Mouse (Mus musculus) induced T-regulatory cell, adult 2 months (primary cell): ENCODE data around the gene Pi4k2b.
"Not testable (repeated sequence)": the region's sequence is repeated elsewhere in the genome, so short reads cannot be mapped to it uniquely, and the experiment has no call there.

Source experiments
- DNase-seq: peaks from one replicate; pipeline ENCODE4 v3.0.0-alpha.2; 2012; ENCODE audit warnings: low read depth

Pi4k2b gene

DNA sequence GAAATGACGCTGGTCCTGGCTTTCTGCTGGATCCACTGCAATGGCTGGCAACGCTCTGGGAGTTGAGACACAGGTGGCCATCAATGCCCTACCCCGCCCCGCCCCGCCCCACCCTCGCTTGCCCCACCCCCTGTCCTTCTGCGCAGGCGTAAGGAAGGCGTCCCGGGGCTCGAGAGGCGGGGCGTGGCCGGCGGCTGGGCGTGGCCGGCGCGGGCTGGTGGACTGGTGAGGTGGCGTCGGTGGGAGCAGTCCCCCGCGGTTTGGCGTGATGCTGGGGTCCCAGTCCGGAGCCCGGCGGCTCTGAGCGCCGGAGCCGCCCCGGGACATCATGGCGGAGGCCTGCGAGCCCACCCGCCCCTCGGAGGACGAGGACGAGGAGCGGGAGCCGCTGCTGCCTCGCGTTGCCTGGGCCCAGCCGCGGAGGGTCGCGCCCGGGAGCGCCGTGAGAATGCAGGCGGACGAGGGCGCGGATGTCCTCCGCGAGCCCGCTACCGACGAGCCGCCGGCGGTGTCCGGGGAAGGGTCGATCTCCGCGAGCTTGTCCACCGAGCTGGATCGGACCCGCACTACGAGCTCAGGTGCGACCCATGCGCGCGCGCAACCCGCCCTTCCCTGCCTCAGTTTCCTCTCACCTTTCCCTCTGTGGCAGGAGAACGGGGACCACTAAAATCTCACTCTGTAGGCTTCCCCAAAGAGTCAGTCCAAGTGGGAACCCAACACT lies at the start of gene Pi4k2b:
Pi4k2b (plus strand) TSS at position 184 of the 721 bp plus-strand sequence.
- peak; percentile 84 for DNase-seq

DNA sequence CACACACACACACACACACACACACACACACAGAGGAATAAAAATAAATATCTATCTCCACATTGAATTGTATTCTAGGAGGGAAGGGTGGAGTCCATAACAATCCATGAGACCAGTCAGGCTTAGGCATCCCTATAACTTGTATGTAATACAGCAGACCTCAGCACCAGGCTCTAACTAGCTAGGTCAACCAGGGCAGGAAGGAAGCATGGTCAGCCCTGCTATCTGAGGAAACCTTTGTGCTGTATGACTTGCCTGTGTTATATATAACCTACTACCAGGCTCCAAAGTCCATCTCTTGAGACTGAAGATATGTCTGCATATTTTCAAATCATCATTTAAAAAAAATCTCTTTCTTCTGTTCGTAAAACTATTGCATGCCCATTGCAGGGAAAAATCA lies 44.1 kb upstream of the Pi4k2b start:
- no peak for DNase-seq

DNA sequence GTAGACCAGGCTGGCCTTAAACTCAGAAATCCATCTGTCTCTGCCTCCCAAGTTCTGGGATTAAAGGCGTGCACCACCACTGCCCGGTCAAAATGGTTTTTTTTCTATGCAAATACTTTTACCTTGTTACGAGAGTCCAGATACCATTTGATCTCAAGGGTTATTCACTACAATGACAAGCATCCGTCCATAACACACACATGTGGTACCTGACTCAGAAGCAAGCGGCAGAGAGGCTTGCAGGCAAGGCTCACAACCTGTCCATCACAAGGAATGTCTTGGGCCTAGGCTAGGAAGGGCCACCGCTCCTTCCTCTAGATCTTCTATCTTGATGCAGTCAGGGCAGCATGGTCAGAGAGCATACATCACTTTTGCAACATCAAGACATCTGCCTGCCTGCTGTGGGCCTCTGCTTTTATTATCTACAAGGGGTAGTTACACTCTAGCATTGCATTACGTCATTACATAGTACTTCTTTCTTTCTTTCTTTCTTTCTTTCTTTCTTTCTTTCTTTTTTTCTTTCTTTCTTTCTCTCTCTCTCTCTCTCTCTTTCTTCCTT lies 43.4 kb upstream of the Pi4k2b start:
- DNase-seq = not testable (repeated sequence)

DNA sequence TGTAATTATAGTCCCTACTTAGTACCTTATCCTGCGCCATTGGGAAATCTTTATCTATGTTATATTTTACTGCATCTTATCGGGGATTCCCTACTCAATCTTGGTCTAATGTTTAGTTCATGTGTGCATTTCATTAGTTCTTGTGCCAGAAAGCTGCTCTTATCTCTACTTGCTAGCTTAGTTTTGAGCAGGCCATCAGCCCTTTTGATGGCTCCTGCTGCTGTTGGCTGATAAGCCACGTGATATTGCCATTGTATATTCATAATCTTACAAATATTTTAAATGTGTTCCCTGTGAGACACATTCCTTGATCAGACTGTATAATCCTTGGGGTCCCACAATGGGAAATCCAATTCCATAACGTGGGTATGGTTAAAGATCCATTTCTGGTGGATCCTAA lies 36.8 kb upstream of the Pi4k2b start:
- no peak for DNase-seq

DNA sequence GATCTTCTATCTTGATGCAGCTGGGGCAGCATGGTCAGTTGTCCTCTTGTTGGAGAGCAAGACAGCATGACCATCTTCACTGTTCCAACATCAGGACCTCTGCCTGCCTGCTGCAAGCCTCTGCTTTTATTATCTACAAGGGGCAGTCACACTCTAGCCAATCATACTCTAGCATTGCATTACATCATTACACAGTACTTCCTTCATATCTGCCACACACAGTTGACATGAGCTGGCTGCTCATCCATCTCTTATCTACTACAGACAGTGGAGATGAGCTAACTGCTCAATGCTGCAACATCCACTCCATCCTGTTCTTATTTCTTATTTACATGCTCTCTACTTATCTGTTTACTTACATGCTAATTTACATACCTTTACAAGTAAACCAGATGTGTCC lies 28.7 kb upstream of the Pi4k2b start:
- DNase-seq = no peak

DNA sequence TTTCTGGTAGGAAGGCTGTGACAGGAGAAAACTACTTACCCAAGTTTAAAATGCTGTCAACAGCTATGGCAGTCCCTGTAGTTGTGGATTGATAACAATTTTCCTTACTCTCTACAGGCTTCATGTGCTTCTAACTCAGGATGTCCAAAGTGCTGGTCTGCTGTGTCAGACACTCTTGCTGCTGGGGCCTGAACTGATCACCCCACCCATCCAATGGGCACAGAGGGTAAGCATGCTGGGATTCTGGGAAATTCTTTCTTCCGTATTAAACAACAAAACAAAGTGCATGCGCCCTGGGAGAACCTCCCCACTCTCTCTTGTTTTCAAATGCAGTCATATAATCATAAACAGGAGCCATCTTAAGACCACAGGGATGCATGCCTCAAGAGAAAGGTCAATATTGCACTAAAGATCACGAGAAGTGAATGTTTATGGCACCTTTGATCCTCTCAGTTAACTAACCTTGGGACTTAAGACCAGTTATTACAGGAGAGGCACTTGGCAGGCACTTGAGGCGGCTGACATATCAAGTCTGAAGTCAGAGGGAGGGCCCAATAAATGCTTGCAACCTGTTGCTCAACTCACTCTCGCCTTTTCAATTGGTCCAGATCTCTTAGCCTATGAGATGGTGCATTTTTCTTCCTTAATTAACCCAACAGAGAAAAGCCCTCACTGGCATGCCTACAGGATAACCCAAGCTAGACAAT lies 24.5 kb upstream of the Pi4k2b start:
- DNase-seq = no peak

DNA sequence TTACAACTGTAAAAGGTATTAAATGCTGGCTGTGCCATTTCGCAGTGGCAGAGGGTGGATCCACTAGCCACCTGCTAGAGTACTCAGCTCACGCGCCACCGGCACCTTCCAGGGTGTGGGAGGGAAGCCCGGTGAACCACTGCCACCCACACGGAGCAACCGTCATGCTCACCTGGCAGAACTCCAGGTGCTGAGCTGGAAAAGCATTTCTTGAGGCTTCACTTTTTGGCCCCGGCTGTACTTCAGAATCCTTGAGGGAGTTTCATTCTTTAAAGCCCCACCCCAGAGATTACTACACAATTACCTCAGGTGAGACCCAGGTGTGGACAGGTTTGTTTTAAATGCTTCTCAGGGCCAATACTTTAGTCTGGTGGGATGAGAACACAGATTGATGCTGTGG lies 20.4 kb upstream of the Pi4k2b start:
- no peak for DNase-seq

DNA sequence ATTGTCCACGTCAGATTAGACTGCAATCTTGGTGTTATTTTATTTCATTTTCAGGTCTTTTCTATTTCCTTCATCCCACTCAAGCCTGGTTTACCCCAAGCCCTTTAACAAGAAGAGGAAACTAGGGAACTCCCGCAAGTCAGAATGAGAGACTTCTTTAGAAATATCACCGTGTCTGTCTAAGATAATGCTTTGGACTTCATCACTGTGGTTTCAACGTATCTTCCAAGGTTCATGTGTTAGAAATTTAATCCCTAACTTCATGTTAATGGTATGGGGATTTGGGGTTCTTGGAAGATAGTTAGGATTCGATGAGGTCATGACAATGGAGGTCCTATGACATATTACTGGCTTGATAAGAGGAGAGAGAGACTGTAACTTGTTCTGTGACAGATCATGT lies 13.6 kb upstream of the Pi4k2b start:
- DNase-seq = no peak

DNA sequence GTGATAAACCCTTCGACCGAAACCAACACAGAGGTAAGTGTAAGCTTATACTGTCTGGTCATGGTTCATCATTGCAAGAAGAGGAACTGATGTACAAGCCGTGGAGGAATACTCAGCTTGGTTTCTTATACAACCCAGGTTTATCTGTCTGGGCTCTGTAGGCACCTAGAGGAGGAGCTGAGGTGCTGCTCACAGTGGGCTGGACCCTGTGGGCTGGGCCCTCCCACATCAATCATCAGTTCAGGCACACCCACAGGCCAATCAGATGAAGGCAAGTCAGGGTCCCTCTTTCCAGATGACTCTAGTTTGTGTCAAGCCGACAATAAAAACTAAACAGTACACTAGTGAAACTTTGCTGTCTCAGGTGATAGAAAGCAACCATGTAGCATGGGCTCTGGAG lies 8.6 kb upstream of the Pi4k2b start:
- no peak for DNase-seq

DNA sequence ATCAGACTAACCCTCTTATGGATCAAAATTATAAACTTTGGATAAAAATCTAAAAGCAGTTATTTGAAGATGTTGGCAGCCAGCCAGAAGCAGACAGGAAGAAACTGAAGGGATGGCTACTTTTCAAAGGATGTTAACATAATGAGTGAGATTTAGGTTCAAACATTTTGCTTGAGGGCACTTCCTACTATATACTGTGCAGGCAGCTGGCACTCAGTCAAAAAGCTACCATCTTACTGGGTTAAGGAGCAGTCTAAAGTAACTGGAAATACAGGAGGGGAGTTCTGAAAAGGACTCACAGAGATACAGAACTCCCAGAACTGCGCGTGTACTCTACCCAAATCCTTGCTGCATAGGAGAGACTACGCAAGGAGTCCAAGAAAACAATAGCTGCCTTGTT lies 5.3 kb upstream of the Pi4k2b start:
- DNase-seq = no peak

DNA sequence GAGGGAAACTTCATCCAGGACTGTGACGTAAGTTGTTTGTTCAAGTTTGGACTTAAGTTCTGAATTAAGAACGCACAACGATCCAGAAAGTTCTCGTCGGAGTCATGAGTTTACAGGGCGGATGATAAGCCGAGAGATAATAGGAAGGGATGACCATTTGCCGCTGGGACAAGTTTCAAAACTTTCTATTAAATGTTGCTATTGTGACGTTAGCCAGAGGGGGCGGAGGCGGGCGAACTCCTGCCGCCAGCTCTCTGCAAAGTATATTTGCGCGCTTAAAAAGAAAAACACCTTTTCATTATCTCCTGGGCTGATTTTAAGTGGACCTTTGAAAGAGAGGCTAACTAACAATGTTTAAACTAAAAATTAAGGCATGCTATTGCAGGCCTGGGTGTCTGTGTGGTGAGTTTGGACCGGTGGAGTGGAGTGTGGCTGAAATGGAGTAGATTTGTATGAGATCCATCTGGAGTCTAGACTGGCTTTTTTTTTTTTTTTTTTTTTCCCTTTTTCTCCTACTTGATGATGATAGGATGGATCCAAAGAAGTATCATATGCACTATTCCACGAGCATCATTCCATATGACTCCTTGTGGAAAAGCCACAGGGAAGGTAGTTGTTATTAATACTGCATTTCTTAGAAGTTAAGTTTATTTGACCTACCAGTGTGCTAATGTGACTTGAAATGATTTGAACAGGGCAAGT lies 889 bp downstream of the Pi4k2b start:
- DNase-seq = peak; percentile 68

DNA sequence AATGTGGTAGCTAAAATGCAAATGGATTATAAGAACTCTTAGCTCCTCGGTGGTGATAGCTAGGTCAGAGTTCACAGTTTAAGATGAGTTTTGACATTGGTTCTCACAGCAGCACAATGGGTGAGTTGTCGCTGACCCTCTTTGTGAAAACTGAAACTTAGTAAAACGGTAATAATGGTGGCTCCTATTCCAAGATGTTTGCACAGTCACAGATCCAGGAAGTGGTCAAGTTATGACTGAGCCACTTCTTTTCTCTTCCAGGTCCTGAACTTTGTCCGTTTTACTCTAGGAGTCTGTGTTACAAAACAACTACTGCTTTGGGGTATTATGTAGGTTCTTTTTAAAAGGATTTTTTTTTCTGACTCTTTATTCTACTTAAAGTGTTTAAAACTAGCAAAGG lies 1.9 kb downstream of the Pi4k2b start:
- no peak for DNase-seq

DNA sequence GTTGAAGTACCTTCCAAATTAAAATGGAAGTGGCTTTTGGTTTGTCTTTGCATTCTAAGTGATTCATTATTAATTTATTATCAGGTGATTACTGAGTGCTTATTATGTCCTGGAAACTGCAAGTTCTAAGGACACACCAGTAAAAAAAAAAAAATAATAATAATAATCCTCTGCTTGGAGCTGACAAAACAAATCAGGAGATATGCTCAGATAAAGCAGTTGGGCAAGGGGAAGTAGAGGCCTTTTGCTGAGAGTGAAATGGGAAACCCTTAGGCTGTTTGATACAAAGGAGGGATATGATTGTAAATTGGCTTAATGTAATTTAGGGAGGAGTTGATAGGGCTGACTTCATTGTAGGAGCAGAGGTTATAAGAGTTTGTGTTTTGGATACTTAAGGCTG lies 5.5 kb downstream of the Pi4k2b start:
- no peak for DNase-seq

DNA sequence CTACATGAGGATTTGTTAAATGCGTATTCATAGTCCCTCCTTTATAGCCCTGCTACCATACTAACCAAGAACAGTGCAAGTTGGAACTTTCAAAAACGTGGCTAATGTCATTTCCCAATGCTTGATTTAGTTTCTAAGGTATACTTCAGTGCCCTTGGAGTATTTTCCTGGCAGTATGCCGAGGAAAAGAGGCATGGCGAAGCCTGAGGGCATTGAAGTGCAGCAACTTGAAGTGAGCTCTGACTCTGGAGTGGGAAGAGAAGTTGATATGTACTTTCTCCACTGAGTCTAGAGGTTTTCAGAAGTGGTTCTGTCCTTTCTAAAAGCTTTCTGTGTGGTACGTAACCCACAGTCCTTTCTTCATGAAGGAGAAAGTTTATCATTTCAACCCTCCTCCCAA lies 7.4 kb downstream of the Pi4k2b start:
- DNase-seq = no peak

DNA sequence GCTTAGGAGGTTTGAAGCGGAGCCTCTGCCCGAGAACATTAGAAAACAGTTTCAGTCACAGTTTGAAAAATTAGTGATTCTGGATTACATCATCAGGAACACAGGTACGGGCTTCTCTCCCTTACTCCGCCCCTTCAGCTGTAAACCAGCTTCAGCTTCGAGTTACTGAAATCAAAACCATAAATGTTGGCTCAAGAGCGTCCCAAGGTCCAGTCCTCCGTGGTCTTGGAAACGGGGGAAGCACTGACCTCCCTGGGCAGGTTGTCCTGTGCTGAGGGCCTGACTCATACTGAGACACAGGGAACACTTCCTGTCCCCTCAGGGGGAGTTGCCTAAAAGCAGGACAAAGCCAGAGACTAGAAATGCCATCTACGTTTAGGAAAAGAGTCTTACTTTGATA lies 11.8 kb downstream of the Pi4k2b start:
- DNase-seq = no peak

DNA sequence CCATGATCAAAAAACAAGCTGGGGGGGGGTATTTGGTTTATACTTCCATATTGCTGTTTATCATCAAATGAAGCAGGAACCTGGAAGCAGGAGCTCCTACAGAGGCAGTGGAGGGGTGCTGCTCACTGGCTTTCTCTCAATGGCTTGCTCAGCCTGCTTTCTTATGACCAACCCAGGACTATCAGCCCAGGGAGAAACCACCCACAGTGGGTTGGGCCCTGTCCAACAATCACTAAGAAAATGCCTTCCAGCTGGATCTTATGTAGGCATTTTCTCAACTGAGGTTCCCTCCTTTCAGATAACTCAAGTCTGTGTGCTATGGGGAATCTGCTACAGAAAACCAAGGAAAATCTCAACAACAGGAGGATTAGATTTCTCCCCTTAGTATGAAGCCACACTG lies 12.8 kb downstream of the Pi4k2b start:
- no peak for DNase-seq

DNA sequence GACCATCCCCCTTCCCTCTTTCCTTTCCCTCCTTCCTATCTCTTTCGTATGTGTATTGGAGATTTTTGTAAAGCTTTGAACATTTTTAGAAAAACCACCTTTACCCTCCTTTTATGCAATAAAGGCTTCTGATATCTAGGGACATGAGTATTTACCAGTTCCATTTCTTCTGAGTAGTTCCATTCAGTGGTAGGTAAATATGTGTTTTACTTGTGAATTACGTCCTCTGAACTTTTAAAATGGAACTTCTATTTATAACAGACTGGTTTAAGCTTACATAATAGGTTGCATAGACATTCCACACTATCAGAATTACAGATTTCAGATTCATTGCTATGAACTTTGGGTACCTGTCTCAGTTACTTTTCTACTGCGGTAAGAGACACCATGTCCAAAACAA lies 14.0 kb downstream of the Pi4k2b start:
- DNase-seq = no peak

DNA sequence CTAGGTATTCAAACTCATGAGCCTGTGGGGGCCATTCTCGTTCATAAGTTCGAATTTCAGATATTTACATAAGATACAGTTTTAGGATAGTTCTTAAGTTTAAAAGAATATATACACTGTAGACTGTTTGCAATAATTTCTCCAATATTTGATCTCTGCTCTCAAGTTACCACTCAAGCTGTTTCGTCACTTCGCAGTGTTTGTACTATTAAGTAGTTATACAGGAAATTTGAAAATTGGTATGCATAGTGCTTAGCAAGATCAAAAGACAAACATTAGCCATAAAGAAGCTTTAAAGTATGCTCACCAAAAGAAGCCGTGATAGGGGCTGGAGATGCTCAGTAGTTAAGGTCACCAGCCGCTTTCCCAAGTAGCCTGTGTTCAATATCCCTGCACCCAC lies 14.6 kb downstream of the Pi4k2b start:
- no peak for DNase-seq

DNA sequence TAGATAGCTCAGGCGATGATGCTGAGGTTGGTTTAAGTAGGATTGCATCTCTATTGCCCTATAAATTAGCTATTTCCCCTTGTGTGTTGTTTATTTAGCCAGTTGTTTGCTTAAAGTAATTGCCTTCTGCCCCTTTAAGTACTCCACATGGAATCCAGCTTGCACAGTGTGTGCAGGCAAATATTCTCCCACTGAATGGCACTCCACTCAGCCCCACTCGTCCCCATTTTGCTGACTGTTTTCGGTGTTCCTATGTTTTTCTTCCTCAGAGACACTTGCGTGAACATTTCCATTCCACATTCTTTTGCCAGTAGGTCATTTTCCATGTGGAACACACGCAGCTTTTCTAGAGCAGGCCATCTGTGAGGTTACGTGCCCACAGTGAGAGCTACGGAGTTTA lies 21.2 kb downstream of the Pi4k2b start:
- no peak for DNase-seq

DNA sequence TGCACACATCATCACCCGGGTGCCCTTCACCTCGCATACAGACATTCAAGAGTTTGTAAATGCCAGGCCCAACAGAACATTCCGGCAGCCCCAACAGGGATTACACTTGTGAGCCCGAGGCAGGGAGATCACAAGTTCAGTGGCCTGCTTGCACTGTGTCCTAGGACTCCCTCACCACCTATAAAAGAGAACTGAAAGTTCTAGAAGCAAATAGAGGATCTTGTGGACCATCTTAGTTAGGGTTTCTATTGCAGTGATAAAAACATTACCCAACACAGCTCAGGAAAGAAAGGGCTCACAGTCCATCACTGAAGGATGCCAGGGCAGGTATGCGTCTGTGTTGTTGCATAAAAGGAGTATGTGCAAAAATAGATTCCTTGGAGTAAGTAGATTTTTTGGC lies 32.9 kb downstream of the Pi4k2b start:
- DNase-seq = no peak

DNA sequence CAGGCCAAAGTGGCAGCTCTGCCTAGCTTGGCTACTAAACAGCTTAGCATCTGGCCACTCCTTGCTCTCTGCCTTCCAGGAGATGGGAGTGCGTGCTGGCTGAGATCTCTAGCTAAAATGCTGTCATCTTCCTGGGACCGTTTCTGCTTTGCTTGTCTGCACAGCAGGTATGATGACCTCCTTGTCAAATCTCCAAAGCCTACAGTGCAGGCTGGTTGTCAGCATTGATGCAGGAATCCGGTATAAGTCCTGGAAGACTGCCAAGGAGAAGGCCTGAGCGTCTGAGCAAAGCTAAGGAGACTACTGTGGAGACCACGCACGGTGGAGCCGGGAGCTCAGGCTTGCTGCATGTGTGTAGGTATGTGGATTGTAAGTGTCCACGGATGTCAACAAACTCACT lies 33.9 kb downstream of the Pi4k2b start, which contains the start of gene Zcchc4:
Zcchc4 (plus strand) TSS at position 173 of the 400 bp plus-strand sequence.
- no peak for DNase-seq

DNA sequence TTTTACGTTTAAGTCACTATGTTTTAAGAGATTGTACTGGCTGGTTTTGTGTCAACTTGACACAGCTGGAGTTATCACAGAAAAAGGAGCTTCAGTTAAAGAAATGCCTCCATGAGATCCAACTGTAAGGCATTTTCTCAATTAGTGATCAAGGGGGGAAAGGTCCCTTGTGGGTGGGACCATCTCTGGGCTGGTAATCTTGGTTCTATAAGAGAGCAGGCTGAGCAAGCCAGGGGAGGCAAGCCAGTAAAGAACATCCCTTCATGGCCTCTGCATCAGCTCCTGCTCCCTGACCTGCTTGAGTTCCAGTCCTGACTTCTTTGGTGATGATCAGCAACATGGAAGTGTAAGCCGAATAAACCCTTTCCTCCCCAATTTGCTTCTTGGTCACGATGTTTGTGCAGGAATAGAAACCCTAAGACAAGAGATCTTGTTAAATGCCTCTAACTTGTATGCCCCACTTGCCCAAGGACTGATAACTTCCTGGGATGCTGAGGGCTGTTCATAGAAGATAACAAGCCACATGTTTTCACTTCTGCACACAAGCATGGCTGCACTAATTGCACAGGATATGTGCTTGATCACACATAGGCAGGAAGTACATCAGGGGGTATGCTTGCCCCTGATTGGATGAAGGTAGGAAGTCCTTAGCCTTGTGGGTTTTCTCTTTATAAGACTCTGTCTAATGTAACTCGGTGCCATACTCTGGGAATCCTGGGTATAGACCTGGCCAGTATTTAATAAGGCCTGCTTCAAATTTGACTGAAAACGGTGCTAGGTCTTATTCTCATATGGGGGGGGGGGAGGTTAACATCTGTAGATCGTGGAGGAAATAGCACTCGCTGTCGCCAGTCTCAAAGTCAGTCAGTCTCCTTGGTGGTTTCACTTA lies 35.3 kb downstream of the Pi4k2b start:
- DNase-seq = not testable (repeated sequence)
